Mouse (Mus musculus) erythroblast, embryonic 14.5 days (primary cell): ENCODE measurements around the gene Hkdc1.

Source experiments
- GATA1 ChIP-seq: IDR thresholded peaks from 2 replicates; pipeline ENCODE4 v1.6.1; 2012; ENCODE audit warnings: low read length, inconsistent platforms, mixed read lengths
- TAL1 ChIP-seq: IDR thresholded peaks from 3 replicates; pipeline ENCODE4 v1.6.1; 2012; ENCODE audit warnings: low read length, inconsistent platforms, mixed read lengths

DNA sequence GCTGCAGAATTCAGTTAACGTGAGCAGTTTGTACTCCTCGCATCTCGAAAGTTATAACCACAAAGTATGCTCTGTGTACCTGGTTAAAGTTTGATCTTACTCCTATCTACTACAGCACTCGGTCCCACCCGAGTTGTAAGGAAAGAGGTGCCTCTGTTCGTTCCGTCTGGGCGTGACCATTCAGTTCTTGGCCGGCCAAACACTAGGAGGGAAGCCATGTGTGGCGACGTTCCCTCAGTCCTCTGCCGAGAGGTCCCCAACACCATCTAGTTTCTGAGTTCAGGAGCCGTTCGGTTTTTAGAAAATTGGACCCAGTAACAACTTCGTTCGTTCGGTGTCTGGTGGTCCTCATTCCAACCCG, 28.0 kb upstream of the Hkdc1 start:
- TF ChIP-seq TAL1 (no peak), GATA1 (no peak)
